25 mouse cellular contexts compared by ENCODE assay signal in genomic region chr8:45050451-45050850, GRCm38 (mm10). TPM values are rescaled to one million over a fixed set of nuclear protein-coding genes. Genes with fewer than 3 reads are reported as not detected.
"Had no signal": no experiment of that assay in that cellular context is flagged by ENCODE, and none has a peak within 500 bp of the region (broad histone marks: within the 10 kb centered on the region; RNA-seq: fewer than 3 reads in every experiment).

No protein-coding gene starts in this region.

- H3K9ac ChIP-seq: liver, embryonic 12.5 days; liver, embryonic 14.5 days; lung, embryonic 14.5 days; midbrain, embryonic 13.5 days; midbrain, embryonic 15.5 days; neural tube, embryonic 12.5 days had no signal

- H3K9me3 ChIP-seq: liver, embryonic 12.5 days; midbrain, embryonic 13.5 days; midbrain, embryonic 15.5 days; neural tube, embryonic 12.5 days had no signal

- H3K4me2 ChIP-seq: liver, embryonic 12.5 days; lung, embryonic 14.5 days; midbrain, embryonic 11.5 days; midbrain, embryonic 13.5 days; midbrain, embryonic 15.5 days; neural tube, embryonic 12.5 days had no signal

- H3K27me3 ChIP-seq: liver, embryonic 12.5 days; midbrain, embryonic 13.5 days; midbrain, embryonic 15.5 days; neural tube, embryonic 12.5 days had no signal

- H3K4me1 ChIP-seq: liver, embryonic 12.5 days; midbrain, embryonic 13.5 days; midbrain, embryonic 15.5 days; neural tube, embryonic 12.5 days had no signal

- ATAC-seq: liver, embryonic 12.5 days; midbrain, embryonic 13.5 days; midbrain, embryonic 15.5 days had no signal

- H3K4me3 ChIP-seq: liver, embryonic 12.5 days; midbrain, embryonic 13.5 days; midbrain, embryonic 15.5 days; neural tube, embryonic 12.5 days had no signal

- DNase-seq: lung, adult 18-20 months; lung, embryonic 14.5 days; lung, postnatal 10 days; lung, postnatal 4 days; right cerebral cortex, postnatal 14 days; right cerebral cortex, postnatal 4 days; spleen, adult 18-20 months; thymus, adult 18-20 months; thymus, postnatal 14 days; thymus, postnatal 36 days had no signal

- H3K27ac ChIP-seq: liver, embryonic 12.5 days; liver, embryonic 14.5 days; midbrain, embryonic 13.5 days; midbrain, embryonic 15.5 days; neural tube, embryonic 12.5 days had no signal

RNA-seq across cellular contexts. Expression of gene Mtnr1a, which starts 18.5 kb away (rescaled TPM):
- total RNA-seq: megakaryocyte, adult 5-6 weeks; megakaryocyte-erythroid progenitor cell, adult 5-6 weeks; monocyte, adult 5-6 weeks; neutrophil, adult 5-6 weeks had no signal
- polyA plus RNA-seq: liver, embryonic 12.5 days; liver, embryonic 16.5 days; lung, embryonic 16.5 days; small intestine, adult 2 months; stomach, embryonic 14.5 days; thymus, postnatal 0 days had no signal
